Mouse (Mus musculus) liver, adult 2 months (tissue): ENCODE results near the gene Prune1.

Experiments
- CTCF ChIP-seq: fragments of 200-500 bp; IDR thresholded peaks from 2 replicates; pipeline ENCODE4 v1.5.1; 2011; ENCODE audit warnings: low read depth, low read length, control low read depth
- POLR2A ChIP-seq: fragments of 200-500 bp; IDR thresholded peaks from 2 replicates; pipeline ENCODE4 v1.6.1; 2011; ENCODE audit warnings: low read length, control low read depth; ENCODE audit not compliant: insufficient read depth; ENCODE audit errors: extremely low read depth

GRCm38 (mm10) chr3:95284501-95285281 is 2.8 kb upstream of the Prune1 start:
- TF ChIP-seq CTCF (no peak), POLR2A (no peak)
